Mouse (Mus musculus): ENCODE measurements around the gene Endog.

DNA sequence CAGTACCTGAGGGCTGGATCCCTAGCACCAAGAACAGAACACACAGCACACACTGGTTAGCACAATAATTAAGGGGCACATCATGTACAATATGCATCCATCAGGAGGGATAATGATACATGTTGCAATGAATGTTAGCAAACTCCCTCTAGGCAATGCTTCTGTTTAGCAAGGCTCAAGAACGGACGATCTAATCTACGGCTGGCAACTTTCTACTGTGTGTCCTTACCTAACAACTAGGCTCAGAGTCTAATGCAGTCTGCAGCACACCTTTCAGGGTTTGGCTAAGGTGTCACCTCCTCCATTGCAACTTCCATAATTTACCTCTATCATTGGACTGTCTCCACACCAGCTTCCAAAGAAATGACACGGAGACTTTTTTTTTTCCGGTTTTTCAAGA is 45.0 kb downstream of the Endog start:
- TF ChIP-seq POLR2A (IDR thresholded peaks at IDR 0.05; ENCODE audit: extremely low read depth, insufficient read depth, low read length) (no peak), CTCF (IDR thresholded peaks at IDR 0.05; ENCODE audit: low read depth, low read length) (no peak)

Measured in liver, adult 2 months (tissue).